ENCODE assay signal across 10 mouse cellular contexts in genomic region chr11:5892810-5893368, GRCm38 (mm10). TPM values are rescaled to one million over a fixed set of nuclear protein-coding genes. Genes with fewer than 3 reads are reported as not detected.
A peak's percentile ranks its signal among the peaks of the same experiment; 100 is the strongest.
DNase-seq lines count a peak whose midpoint lies in the region; ATAC-seq and TF ChIP-seq lines count a peak whose summit lies in the region.
"Had no signal": no experiment of that assay in that cellular context is flagged by ENCODE, and none has a peak within 500 bp of the region (broad histone marks: within the 10 kb centered on the region; RNA-seq: fewer than 3 reads in every experiment).

No protein-coding gene starts in this region.

- no peak overlapping the region for H3K4me3 ChIP-seq in heart, postnatal 0 days (ENCODE audit: low read depth, low read length)
- H3K4me3 ChIP-seq in hindbrain, postnatal 0 days (ENCODE audit: low read length), result no peak overlapping the region
- H3K4me3 ChIP-seq: layer of hippocampus, adult 2 months had no signal

- TF ChIP-seq EP300 in heart, postnatal 0 days (IDR thresholded peaks at IDR 0.05; ENCODE audit: low read depth), result no peak

- peaks cover 46% of the 10 kb centered on the region for H3K4me1 ChIP-seq in heart, postnatal 0 days (ENCODE audit: control insufficient read depth, insufficient read depth)
- peaks cover 5% of the 10 kb centered on the region for H3K4me1 ChIP-seq in hindbrain, postnatal 0 days (ENCODE audit: insufficient read depth, low read length)

- no peak for DNase-seq in heart, postnatal 0 days (ENCODE audit: low spot score)
- DNase-seq in heart, adult 11 months, result no peak
- DNase-seq in MN1 (ENCODE audit: low spot score), result peak; percentile 61
- DNase-seq in brain, embryonic 14.5 days (ENCODE audit: low read depth), result peak; percentile 64
- peak; percentile 16 for DNase-seq in hindbrain, postnatal 0 days (ENCODE audit: low spot score)
- no peak for DNase-seq in Muller cell, postnatal 12 days (ENCODE audit: inconsistent ontology term)
- DNase-seq in adrenal gland, postnatal 4 days (ENCODE audit: low spot score in 2 of 2), result no peak
- DNase-seq: adrenal gland, adult 2 months; gastrocnemius, postnatal 36 days had no signal

- no peak for TF ChIP-seq CTCF in heart, postnatal 0 days (IDR thresholded peaks at IDR 0.05; ENCODE audit: low read depth)
- TF ChIP-seq CTCF in brain, embryonic 14.5 days (IDR thresholded peaks at IDR 0.05; ENCODE audit: borderline replicate concordance, extremely low read depth, insufficient read depth, insufficient read length), result no peak
- TF ChIP-seq CTCF in hindbrain, postnatal 0 days (IDR thresholded peaks at IDR 0.05; ENCODE audit: low read depth), result no peak

- no peak overlapping the region for H3K4me2 ChIP-seq in heart, postnatal 0 days (ENCODE audit: low read depth, low read length)
- H3K4me2 ChIP-seq in hindbrain, postnatal 0 days (ENCODE audit: low read depth, low read length), result no peak overlapping the region

- peak overlapping the region; percentile 37 for H3K27ac ChIP-seq in heart, postnatal 0 days (ENCODE audit: low read depth)
- H3K27ac ChIP-seq in hindbrain, postnatal 0 days, result peak overlapping the region; percentile 58; the same call in 1 of the 2 replicates
- H3K27ac ChIP-seq: layer of hippocampus, adult 2 months had no signal

- no peaks in the 10 kb centered on the region for H3K9me3 ChIP-seq in heart, postnatal 0 days (replicated peaks; ENCODE audit: control insufficient read depth, low read length)
- H3K9me3 ChIP-seq in hindbrain, postnatal 0 days (ENCODE audit: low read length), result no peaks in the 10 kb centered on the region

- no peak overlapping the region for H3K9ac ChIP-seq in heart, postnatal 0 days (replicated peaks; ENCODE audit: low read depth, low read length)
- no peak overlapping the region for H3K9ac ChIP-seq in hindbrain, postnatal 0 days (replicated peaks; ENCODE audit: low read length)

- no peaks in the 10 kb centered on the region for H3K27me3 ChIP-seq in heart, postnatal 0 days (ENCODE audit: control insufficient read depth, insufficient read depth, low read length)
- H3K27me3 ChIP-seq in hindbrain, postnatal 0 days (ENCODE audit: insufficient read depth, low read length), result no peaks in the 10 kb centered on the region

- WGBS in heart, postnatal 0 days, result 14% methylated on average over 4 of the region's 4 CpGs
- 41% methylated on average over 4 of the region's 4 CpGs for WGBS in hindbrain, postnatal 0 days

- no peak for ATAC-seq in heart, postnatal 0 days (ENCODE audit: insufficient read depth, low read depth)
- no peak for ATAC-seq in hindbrain, postnatal 0 days

- no peaks in the 10 kb centered on the region for H3K36me3 ChIP-seq in heart, postnatal 0 days (replicated peaks; ENCODE audit: control insufficient read depth, insufficient read depth, low read length)
- no peaks in the 10 kb centered on the region for H3K36me3 ChIP-seq in hindbrain, postnatal 0 days (ENCODE audit: insufficient read depth, low read length)

- no peak for TF ChIP-seq POLR2A in brain, embryonic 14.5 days (IDR thresholded peaks at IDR 0.05; ENCODE audit: borderline replicate concordance, extremely low read depth, insufficient read depth, insufficient read length, poor library complexity, severe bottlenecking)

RNA-seq across cellular contexts. Expression of gene Myl7, which starts 5.7 kb away (rescaled TPM):
- 1,536 and 2,717 TPM in 2 replicates for total RNA-seq in heart, postnatal 0 days (2014; rRNA removed; ENCODE audit: low replicate concordance)
- polyA plus RNA-seq in heart, postnatal 0 days (2015; fragmentation: Nextera tagmentation; extraction: Ambion mirVana), result 5,015 and 6,387 TPM in 2 replicates
- polyA plus RNA-seq in brain, embryonic 14.5 days (2012; rRNA removed), result 0.29 and 0.38 TPM in 2 replicates
- total RNA-seq in hindbrain, postnatal 0 days (2014; rRNA removed), result 0.79 TPM in 1 of 2 replicates, not detected in the other
- polyA plus RNA-seq in hindbrain, postnatal 0 days (2015; fragmentation: Nextera tagmentation; extraction: Ambion mirVana), result not detected in 2 replicates
- total RNA-seq in adrenal gland, postnatal 4 days (2021), result under 1 TPM; 0.56 to 0.76 TPM
- total RNA-seq: adrenal gland, adult 2 months; gastrocnemius, postnatal 36 days; layer of hippocampus, adult 2 months had no signal

RNA-seq across cellular contexts. Expression of gene Pold2, which starts 14.8 kb away (rescaled TPM):
- total RNA-seq in heart, postnatal 0 days (2014; rRNA removed; ENCODE audit: low replicate concordance), result 23.9 and 58.7 TPM in 2 replicates
- 54.6 and 60.0 TPM in 2 replicates for polyA plus RNA-seq in heart, postnatal 0 days (2015; fragmentation: Nextera tagmentation; extraction: Ambion mirVana)
- 78.0 and 126 TPM in 2 replicates for polyA plus RNA-seq in brain, embryonic 14.5 days (2012; rRNA removed)
- 32.9 and 36.6 TPM in 2 replicates for total RNA-seq in hindbrain, postnatal 0 days (2014; rRNA removed)
- polyA plus RNA-seq in hindbrain, postnatal 0 days (2015; fragmentation: Nextera tagmentation; extraction: Ambion mirVana), result 49.5 and 51.6 TPM in 2 replicates
- 10 to 100 TPM; 61.2 to 78.6 TPM for total RNA-seq in adrenal gland, postnatal 4 days (2021)

RNA-seq across cellular contexts. Expression of gene Aebp1, which starts 31.1 kb away (rescaled TPM):
- 14.2 and 23.5 TPM in 2 replicates for total RNA-seq in heart, postnatal 0 days (2014; rRNA removed; ENCODE audit: low replicate concordance)
- polyA plus RNA-seq in heart, postnatal 0 days (2015; fragmentation: Nextera tagmentation; extraction: Ambion mirVana), result 17.5 and 19.4 TPM in 2 replicates
- polyA plus RNA-seq in brain, embryonic 14.5 days (2012; rRNA removed), result 6.6 and 18.7 TPM in 2 replicates
- 21.2 and 24.9 TPM in 2 replicates for total RNA-seq in hindbrain, postnatal 0 days (2014; rRNA removed)
- 30.6 and 33.3 TPM in 2 replicates for polyA plus RNA-seq in hindbrain, postnatal 0 days (2015; fragmentation: Nextera tagmentation; extraction: Ambion mirVana)
- 100 to 1,000 TPM; 293 to 325 TPM for total RNA-seq in adrenal gland, postnatal 4 days (2021)

RNA-seq across cellular contexts. Expression of gene Polm, which starts 55.1 kb away (rescaled TPM):
- 1.7 and 4.4 TPM in 2 replicates for total RNA-seq in heart, postnatal 0 days (2014; rRNA removed; ENCODE audit: low replicate concordance)
- polyA plus RNA-seq in heart, postnatal 0 days (2015; fragmentation: Nextera tagmentation; extraction: Ambion mirVana), result 3.3 and 3.7 TPM in 2 replicates
- polyA plus RNA-seq in brain, embryonic 14.5 days (2012; rRNA removed), result 18.9 and 24.5 TPM in 2 replicates
- total RNA-seq in hindbrain, postnatal 0 days (2014; rRNA removed), result 4.9 and 14.7 TPM in 2 replicates
- polyA plus RNA-seq in hindbrain, postnatal 0 days (2015; fragmentation: Nextera tagmentation; extraction: Ambion mirVana), result 6.2 and 7.2 TPM in 2 replicates
- total RNA-seq in adrenal gland, postnatal 4 days (2021), result 10 to 100 TPM; 15.9 to 18.3 TPM

RNA-seq across cellular contexts. Expression of gene Gck, which starts 57.0 kb away (rescaled TPM):
- total RNA-seq in heart, postnatal 0 days (2014; rRNA removed; ENCODE audit: low replicate concordance), result not detected in 2 replicates
- 0.71 and 0.78 TPM in 2 replicates for polyA plus RNA-seq in heart, postnatal 0 days (2015; fragmentation: Nextera tagmentation; extraction: Ambion mirVana)
- polyA plus RNA-seq in brain, embryonic 14.5 days (2012; rRNA removed), result 5.9 and 6.4 TPM in 2 replicates
- total RNA-seq in hindbrain, postnatal 0 days (2014; rRNA removed), result 3.2 and 9.1 TPM in 2 replicates
- polyA plus RNA-seq in hindbrain, postnatal 0 days (2015; fragmentation: Nextera tagmentation; extraction: Ambion mirVana), result 7.1 and 7.5 TPM in 2 replicates
- 1 to 10 TPM; 5.1 to 6.3 TPM for total RNA-seq in adrenal gland, postnatal 4 days (2021)

Comparison
In these comparisons a context has a peak if more than half of its experiments do, and no peak if none do; other contexts are left out.
1. DNase-seq: peak in MN1 (single experiment), brain, embryonic 14.5 days (single experiment) and hindbrain, postnatal 0 days (single experiment); none in heart, postnatal 0 days (single experiment), heart, adult 11 months (single experiment), Muller cell, postnatal 12 days (single experiment) and adrenal gland, postnatal 4 days (0 of 2).
2. RNA of gene Myl7, which starts 5.7 kb away (total RNA-seq): 1,536 to 2,717 TPM in heart, postnatal 0 days; 0.56 to 0.76 TPM in adrenal gland, postnatal 4 days and 0.79 TPM in hindbrain, postnatal 0 days; every median in the first group is over 100 times any median in the second.
3. RNA of gene Aebp1, which starts 31.1 kb away (total RNA-seq): 293 to 325 TPM in adrenal gland, postnatal 4 days; 21.2 to 24.9 TPM in hindbrain, postnatal 0 days and 14.2 to 23.5 TPM in heart, postnatal 0 days; every median in the first group is over 10 times any median in the second.